Mouse (Mus musculus): Measurements from ENCODE around the gene Snx29. TPM values are rescaled to one million over a fixed set of nuclear protein-coding genes. Genes with fewer than 3 reads are reported as not detected.

The Snx29 gene
- polyA plus RNA-seq, 1 experiment from 2014 or later: 12.5 TPM

GRCm38 (mm10) chr16:11526104-11526786, 203.5 kb downstream of the Snx29 start:
- Histone ChIP-seq H3K36me3 (no peaks in the 10 kb centered on the region), H3K4me1 (peaks cover 13% of the 10 kb centered on the region), H3K27ac (peak overlapping the region; percentile 36; the same call in 1 of the 2 replicates), H3K27me3 (ENCODE audit: low read depth, poor library complexity, severe bottlenecking) (no peaks in the 10 kb centered on the region), H3K9me3 (replicated peaks) (no peaks in the 10 kb centered on the region), H3K4me3 (no peak overlapping the region)
- DNase-seq (ENCODE audit: low spot score): no peak
- 77% methylated on average over 10 of the region's 10 CpGs for WGBS

GRCm38 (mm10) chr16:11526996-11527395, 204.3 kb downstream of the Snx29 start:
- WGBS: 91% methylated on average over 10 of the region's 10 CpGs

GRCm38 (mm10) chr16:11530466-11531194, 207.9 kb downstream of the Snx29 start:
- no peak overlapping the region for H3K27ac ChIP-seq
- H3K27me3 ChIP-seq (ENCODE audit: low read depth, poor library complexity, severe bottlenecking): no peaks in the 10 kb centered on the region
- no peaks in the 10 kb centered on the region for H3K36me3 ChIP-seq
- H3K4me3 ChIP-seq: no peak overlapping the region
- H3K9me3 ChIP-seq (replicated peaks): no peaks in the 10 kb centered on the region
- 46% methylated on average over 13 of the region's 13 CpGs for WGBS
- no peak for DNase-seq (ENCODE audit: low spot score)
- peaks cover 16% of the 10 kb centered on the region; the same call in 1 of the 2 replicates for H3K4me1 ChIP-seq

More at GRCm38 (mm10) chr16:11526996-11527395, 204.3 kb downstream of the Snx29 start:
- Histone ChIP-seq H3K4me3 (no peak overlapping the region), H3K36me3 (no peaks in the 10 kb centered on the region), H3K27me3 (ENCODE audit: low read depth, poor library complexity, severe bottlenecking) (no peaks in the 10 kb centered on the region), H3K9me3 (replicated peaks) (no peaks in the 10 kb centered on the region), H3K4me1 (peaks cover 10% of the 10 kb centered on the region; the same call in 1 of the 2 replicates), H3K27ac (no peak overlapping the region)
- no peak for DNase-seq (ENCODE audit: low spot score)

GRCm38 (mm10) chr16:11531441-11531840, 208.7 kb downstream of the Snx29 start:
- Histone ChIP-seq H3K36me3 (no peaks in the 10 kb centered on the region), H3K27me3 (ENCODE audit: low read depth, poor library complexity, severe bottlenecking) (no peaks in the 10 kb centered on the region), H3K9me3 (replicated peaks) (no peaks in the 10 kb centered on the region), H3K4me3 (no peak overlapping the region), H3K27ac (no peak overlapping the region), H3K4me1 (peaks cover 12% of the 10 kb centered on the region; the same call in 1 of the 2 replicates)
- DNase-seq (ENCODE audit: low spot score): no peak
- WGBS: 83% methylated on average over 7 of the region's 7 CpGs

GRCm38 (mm10) chr16:11532592-11532991, 209.9 kb downstream of the Snx29 start:
- no peak overlapping the region for H3K27ac ChIP-seq
- H3K36me3 ChIP-seq: no peaks in the 10 kb centered on the region
- peaks cover 15% of the 10 kb centered on the region; the same call in 1 of the 2 replicates for H3K4me1 ChIP-seq
- DNase-seq (ENCODE audit: low spot score): no peak
- H3K9me3 ChIP-seq (replicated peaks): no peaks in the 10 kb centered on the region
- WGBS: 80% methylated on average over 8 of the region's 8 CpGs
- H3K4me3 ChIP-seq: no peak overlapping the region
- no peaks in the 10 kb centered on the region for H3K27me3 ChIP-seq (ENCODE audit: low read depth, poor library complexity, severe bottlenecking)

- DNase-seq (ENCODE audit: low spot score): no peak
- no peaks in the 10 kb centered on the region for H3K9me3 ChIP-seq (replicated peaks)
- no peaks in the 10 kb centered on the region for H3K27me3 ChIP-seq (ENCODE audit: low read depth, poor library complexity, severe bottlenecking)
- no peak overlapping the region for H3K4me3 ChIP-seq
- H3K4me1 ChIP-seq: peaks cover 23% of the 10 kb centered on the region
- no peaks in the 10 kb centered on the region for H3K36me3 ChIP-seq
- WGBS: 80% methylated on average over 3 of the region's 3 CpGs
- H3K27ac ChIP-seq: no peak overlapping the region
Measured at GRCm38 (mm10) chr16:11533441-11533840, 210.7 kb downstream of the Snx29 start.

GRCm38 (mm10) chr16:11537663-11538062, 215.0 kb downstream of the Snx29 start:
- H3K4me3 ChIP-seq: no peak overlapping the region
- no peaks in the 10 kb centered on the region for H3K36me3 ChIP-seq
- no peaks in the 10 kb centered on the region for H3K27me3 ChIP-seq (ENCODE audit: low read depth, poor library complexity, severe bottlenecking)
- 68% methylated on average over 5 of the region's 5 CpGs for WGBS
- no peak overlapping the region for H3K27ac ChIP-seq
- H3K4me1 ChIP-seq: peaks cover 19% of the 10 kb centered on the region
- no peak for DNase-seq (ENCODE audit: low spot score)
- H3K9me3 ChIP-seq (replicated peaks): no peaks in the 10 kb centered on the region

- Histone ChIP-seq H3K9me3 (replicated peaks) (no peaks in the 10 kb centered on the region), H3K27ac (no peak overlapping the region), H3K36me3 (no peaks in the 10 kb centered on the region), H3K4me1 (peaks cover 18% of the 10 kb centered on the region), H3K4me3 (no peak overlapping the region), H3K27me3 (ENCODE audit: low read depth, poor library complexity, severe bottlenecking) (no peaks in the 10 kb centered on the region)
- no peak for DNase-seq (ENCODE audit: low spot score)
- whole genome bisulfite sequencing: 38% methylated on average over 3 of the region's 3 CpGs
Measured at GRCm38 (mm10) chr16:11538191-11538590, 215.5 kb downstream of the Snx29 start.

GRCm38 (mm10) chr16:11540961-11541360, 218.3 kb downstream of the Snx29 start:
- H3K27ac ChIP-seq: no peak overlapping the region

GRCm38 (mm10) chr16:11541769-11542168, 219.1 kb downstream of the Snx29 start:
- Histone ChIP-seq H3K4me3 (no peak overlapping the region), H3K27me3 (ENCODE audit: low read depth, poor library complexity, severe bottlenecking) (no peaks in the 10 kb centered on the region), H3K27ac (no peak overlapping the region), H3K9me3 (replicated peaks) (no peaks in the 10 kb centered on the region), H3K36me3 (no peaks in the 10 kb centered on the region), H3K4me1 (peaks cover 18% of the 10 kb centered on the region)
- DNase-seq (ENCODE audit: low spot score): no peak
- 87% methylated on average over 7 of the region's 7 CpGs for WGBS

More at GRCm38 (mm10) chr16:11540961-11541360, 218.3 kb downstream of the Snx29 start:
- DNase-seq (ENCODE audit: low spot score): no peak
- no peaks in the 10 kb centered on the region for H3K27me3 ChIP-seq (ENCODE audit: low read depth, poor library complexity, severe bottlenecking)
- no peak overlapping the region for H3K4me3 ChIP-seq
- H3K4me1 ChIP-seq: peaks cover 18% of the 10 kb centered on the region
- no peaks in the 10 kb centered on the region for H3K9me3 ChIP-seq (replicated peaks)
- H3K36me3 ChIP-seq: no peaks in the 10 kb centered on the region

GRCm38 (mm10) chr16:11550043-11550725, 227.5 kb downstream of the Snx29 start:
- H3K9me3 ChIP-seq (replicated peaks): no peaks in the 10 kb centered on the region
- WGBS: 92% methylated on average over 8 of the region's 8 CpGs

GRCm38 (mm10) chr16:11561714-11562113, 239.0 kb downstream of the Snx29 start:
- no peaks in the 10 kb centered on the region for H3K4me1 ChIP-seq
- H3K27me3 ChIP-seq (ENCODE audit: low read depth, poor library complexity, severe bottlenecking): no peaks in the 10 kb centered on the region
- no peak overlapping the region for H3K27ac ChIP-seq
- no peak overlapping the region for H3K4me3 ChIP-seq
- no peaks in the 10 kb centered on the region for H3K9me3 ChIP-seq (replicated peaks)
- 86% methylated on average over 2 of the region's 2 CpGs for WGBS
- no peaks in the 10 kb centered on the region for H3K36me3 ChIP-seq
- no peak for DNase-seq (ENCODE audit: low spot score)

More at GRCm38 (mm10) chr16:11550043-11550725, 227.5 kb downstream of the Snx29 start:
- no peak overlapping the region for H3K4me3 ChIP-seq
- no peak for DNase-seq (ENCODE audit: low spot score)
- no peaks in the 10 kb centered on the region for H3K27me3 ChIP-seq (ENCODE audit: low read depth, poor library complexity, severe bottlenecking)
- no peaks in the 10 kb centered on the region for H3K4me1 ChIP-seq
- no peak overlapping the region for H3K27ac ChIP-seq
- H3K36me3 ChIP-seq: no peaks in the 10 kb centered on the region

- no peak for DNase-seq (ENCODE audit: low spot score)
- no peak overlapping the region for H3K4me3 ChIP-seq
- no peaks in the 10 kb centered on the region for H3K36me3 ChIP-seq
- 78% methylated on average over 4 of the region's 4 CpGs for WGBS
- H3K27me3 ChIP-seq (ENCODE audit: low read depth, poor library complexity, severe bottlenecking): no peaks in the 10 kb centered on the region
- 0 out of 2 replicates have a peak, but pooled peaks cover 4% of the 10 kb centered on the region for H3K4me1 ChIP-seq
- H3K9me3 ChIP-seq (replicated peaks): no peaks in the 10 kb centered on the region
- no peak overlapping the region for H3K27ac ChIP-seq
Measured at GRCm38 (mm10) chr16:11563846-11564245, 241.1 kb downstream of the Snx29 start.
